Mouse (Mus musculus) forebrain, embryonic 12.5 days (tissue): ENCODE results near the gene Pum2. TPM values are rescaled to one million over a fixed set of nuclear protein-coding genes. Genes with fewer than 3 reads are reported as not detected.

Experiments used
- ATAC-seq: fragments of 200-750 bp; cut with Nextera tagmentation; 2 replicates; pipeline ENCODE4 v1.8.0; 2017; ENCODE audit warnings: moderate TSS enrichment; ENCODE audit not compliant: low FRiP score
- H3K27ac ChIP-seq: fragments of 300-500 bp; sonication (generic); 2 replicates; pipeline ENCODE4 v1.5.1; 2016; ENCODE audit warnings: mild to moderate bottlenecking
- H3K27me3 ChIP-seq: fragments of 300-500 bp; sonication (generic); 2 replicates; pipeline ENCODE4 v1.6.1; 2016; ENCODE audit warnings: mild to moderate bottlenecking
- H3K36me3 ChIP-seq: fragments of 300-500 bp; sonication (generic); replicated peaks from 2 replicates; pipeline ENCODE4 v1.6.1; 2016; ENCODE audit warnings: mild to moderate bottlenecking
- H3K4me1 ChIP-seq: fragments of 300-500 bp; sonication (generic); 2 replicates; pipeline ENCODE4 v1.6.1; 2016
- H3K4me2 ChIP-seq: fragments of 300-500 bp; sonication (generic); 2 replicates; pipeline ENCODE4 v1.6.1; 2016; ENCODE audit warnings: mild to moderate bottlenecking, moderate library complexity
- H3K4me3 ChIP-seq: fragments of 300-500 bp; sonication (generic); replicated peaks from 2 replicates; pipeline ENCODE4 v1.5.1; 2016; ENCODE audit warnings: mild to moderate bottlenecking
- H3K9ac ChIP-seq: fragments of 300-500 bp; sonication (generic); 2 replicates; pipeline ENCODE4 v1.6.1; 2016; ENCODE audit warnings: mild to moderate bottlenecking
- H3K9me3 ChIP-seq: fragments of 300-500 bp; sonication (generic); 2 replicates; pipeline ENCODE4 v1.6.1; 2016
- WGBS: fragments of 180-500 bp; shearing (Covaris S2); methylation state at CpG from one replicate; pipeline ENCODE4 v1.1.7; 2016; 5-methylcytosine and 5-hydroxymethylcytosine counted together
- polyA plus RNA-seq: library from polyadenylated mRNA; unstranded; fragments of >200 nt; fragmentation: Nextera tagmentation; extraction: Ambion mirVana; gene quantifications from 2 replicates; pipeline ENCODE4 v1.2.1, GENCODE M21; 2016

Pum2 gene
- polyA plus RNA-seq, 1 experiment from 2014 or later: 94.6 TPM

GRCm38 (mm10) chr12:8716093-8716492 is 42.2 kb downstream of the Pum2 start:
- 97% methylated on average over 1 of the region's 1 CpGs for WGBS
- no peak for ATAC-seq
- Histone ChIP-seq H3K27ac (no peak overlapping the region), H3K4me2 (no peak overlapping the region), H3K36me3 (peaks cover 24% of the 10 kb centered on the region), H3K27me3 (no peaks in the 10 kb centered on the region), H3K4me1 (no peaks in the 10 kb centered on the region), H3K9me3 (no peaks in the 10 kb centered on the region), H3K4me3 (no peak overlapping the region), H3K9ac (no peak overlapping the region)

GRCm38 (mm10) chr12:8726890-8727289 is 53.0 kb downstream of the Pum2 start:
- Histone ChIP-seq H3K27ac (no peak overlapping the region), H3K27me3 (no peaks in the 10 kb centered on the region), H3K4me1 (no peaks in the 10 kb centered on the region), H3K9ac (no peak overlapping the region), H3K4me2 (no peak overlapping the region), H3K4me3 (no peak overlapping the region), H3K9me3 (no peaks in the 10 kb centered on the region), H3K36me3 (peaks cover 47% of the 10 kb centered on the region)
- WGBS: 83% methylated on average over 1 of the region's 1 CpGs
- ATAC-seq: 0 out of 2 replicates have a peak, but pooled peaks have one; percentile 23

DNA sequence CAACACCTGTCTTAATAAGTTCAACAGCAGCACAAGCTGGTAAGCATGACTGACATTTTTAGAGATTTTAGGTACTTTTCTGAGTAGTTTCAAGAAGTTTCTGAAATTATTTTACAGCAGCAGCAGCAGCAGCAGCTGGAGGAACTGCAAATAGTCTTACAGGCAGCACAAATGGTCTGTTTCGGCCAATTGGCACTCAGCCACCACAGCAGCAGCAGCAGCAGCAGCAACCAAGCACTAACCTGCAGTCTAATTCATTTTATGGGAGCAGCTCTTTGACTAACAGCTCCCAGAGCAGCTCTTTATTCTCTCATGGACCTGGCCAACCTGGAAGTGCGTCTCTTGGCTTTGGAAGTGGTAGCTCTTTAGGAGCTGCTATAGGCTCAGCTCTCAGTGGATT is 54.8 kb downstream of the Pum2 start:
- WGBS: 92% methylated on average over 2 of the region's 2 CpGs
- Histone ChIP-seq H3K36me3 (peaks cover 40% of the 10 kb centered on the region), H3K4me1 (no peaks in the 10 kb centered on the region)

GRCm38 (mm10) chr12:8753654-8754053 is 79.7 kb downstream of the Pum2 start:
- Histone ChIP-seq H3K9ac (no peak overlapping the region), H3K9me3 (no peaks in the 10 kb centered on the region), H3K4me1 (no peaks in the 10 kb centered on the region), H3K4me2 (no peak overlapping the region), H3K27me3 (no peaks in the 10 kb centered on the region), H3K4me3 (no peak overlapping the region), H3K27ac (no peak overlapping the region), H3K36me3 (peaks cover 70% of the 10 kb centered on the region)
- ATAC-seq: no peak
- 95% methylated on average over 2 of the region's 2 CpGs for WGBS

More for the DNA sequence above, 54.8 kb downstream of the Pum2 start:
- no peaks in the 10 kb centered on the region for H3K9me3 ChIP-seq
- ATAC-seq: no peak
- H3K27ac ChIP-seq: no peak overlapping the region
- no peak overlapping the region for H3K4me3 ChIP-seq
- H3K27me3 ChIP-seq: no peaks in the 10 kb centered on the region
- H3K9ac ChIP-seq: no peak overlapping the region
- no peak overlapping the region for H3K4me2 ChIP-seq

DNA sequence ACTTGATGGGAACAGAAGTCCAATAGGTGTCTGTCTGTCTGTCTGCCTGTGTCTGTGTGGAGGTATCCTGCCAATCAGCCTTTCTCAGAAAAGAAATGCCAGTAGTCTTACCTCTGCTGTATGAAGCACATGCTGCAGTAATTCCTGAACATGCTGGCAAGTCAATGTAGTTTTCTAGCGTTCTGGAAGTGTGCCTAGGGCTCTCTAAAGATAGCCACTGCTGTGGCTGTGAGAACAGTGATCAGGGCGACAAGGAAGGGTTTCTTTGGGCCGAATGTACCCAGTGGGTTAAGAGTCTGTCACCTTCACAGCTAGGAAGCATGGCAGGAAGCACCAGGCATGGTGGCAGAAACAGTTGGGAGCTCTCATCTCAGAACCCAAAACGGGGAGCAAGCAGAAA is 80.2 kb downstream of the Pum2 start:
- no peak for ATAC-seq
- no peak overlapping the region for H3K27ac ChIP-seq
- H3K9me3 ChIP-seq: no peaks in the 10 kb centered on the region
- no peak overlapping the region for H3K4me2 ChIP-seq
- H3K9ac ChIP-seq: no peak overlapping the region
- H3K36me3 ChIP-seq: peaks cover 66% of the 10 kb centered on the region
- 92% methylated on average over 4 of the region's 4 CpGs for WGBS
- H3K4me3 ChIP-seq: no peak overlapping the region
- H3K4me1 ChIP-seq: no peaks in the 10 kb centered on the region
- no peaks in the 10 kb centered on the region for H3K27me3 ChIP-seq

- H3K4me1 ChIP-seq: no peaks in the 10 kb centered on the region
- no peak overlapping the region for H3K9ac ChIP-seq
- 99% methylated on average over 3 of the region's 3 CpGs for WGBS
- ATAC-seq: no peak
- no peak overlapping the region for H3K4me3 ChIP-seq
- peaks cover 46% of the 10 kb centered on the region for H3K36me3 ChIP-seq
- no peak overlapping the region for H3K4me2 ChIP-seq
- no peak overlapping the region for H3K27ac ChIP-seq
- H3K9me3 ChIP-seq: no peaks in the 10 kb centered on the region
- H3K27me3 ChIP-seq: no peaks in the 10 kb centered on the region
These were observed 84.1 kb downstream of the Pum2 start for GRCm38 (mm10) chr12:8758029-8758428.

GRCm38 (mm10) chr12:8759115-8759514 is 85.2 kb downstream of the Pum2 start:
- peaks cover 35% of the 10 kb centered on the region for H3K36me3 ChIP-seq
- ATAC-seq: no peak
- no peak overlapping the region for H3K27ac ChIP-seq
- H3K9me3 ChIP-seq: no peaks in the 10 kb centered on the region
- H3K9ac ChIP-seq: no peak overlapping the region
- whole genome bisulfite sequencing: 82% methylated on average over 4 of the region's 4 CpGs
- no peaks in the 10 kb centered on the region for H3K4me1 ChIP-seq
- H3K4me2 ChIP-seq: no peak overlapping the region
- no peak overlapping the region for H3K4me3 ChIP-seq
- no peaks in the 10 kb centered on the region for H3K27me3 ChIP-seq

- ATAC-seq: no peak
- Histone ChIP-seq H3K4me2 (no peak overlapping the region), H3K9ac (no peak overlapping the region), H3K36me3 (peaks cover 29% of the 10 kb centered on the region), H3K9me3 (no peaks in the 10 kb centered on the region), H3K27me3 (no peaks in the 10 kb centered on the region), H3K27ac (no peak overlapping the region), H3K4me3 (no peak overlapping the region), H3K4me1 (no peaks in the 10 kb centered on the region)
- WGBS: 80% methylated on average over 6 of the region's 6 CpGs
These were observed 85.8 kb downstream of the Pum2 start for GRCm38 (mm10) chr12:8759779-8760178.

- Histone ChIP-seq H3K4me2 (no peak overlapping the region), H3K9me3 (no peaks in the 10 kb centered on the region), H3K4me3 (no peak overlapping the region), H3K9ac (no peak overlapping the region), H3K27ac (no peak overlapping the region), H3K4me1 (no peaks in the 10 kb centered on the region), H3K27me3 (no peaks in the 10 kb centered on the region), H3K36me3 (peaks cover 23% of the 10 kb centered on the region)
- ATAC-seq: no peak
- 93% methylated on average over 6 of the region's 6 CpGs for WGBS
These were observed 86.6 kb downstream of the Pum2 start for GRCm38 (mm10) chr12:8760561-8760960.

DNA sequence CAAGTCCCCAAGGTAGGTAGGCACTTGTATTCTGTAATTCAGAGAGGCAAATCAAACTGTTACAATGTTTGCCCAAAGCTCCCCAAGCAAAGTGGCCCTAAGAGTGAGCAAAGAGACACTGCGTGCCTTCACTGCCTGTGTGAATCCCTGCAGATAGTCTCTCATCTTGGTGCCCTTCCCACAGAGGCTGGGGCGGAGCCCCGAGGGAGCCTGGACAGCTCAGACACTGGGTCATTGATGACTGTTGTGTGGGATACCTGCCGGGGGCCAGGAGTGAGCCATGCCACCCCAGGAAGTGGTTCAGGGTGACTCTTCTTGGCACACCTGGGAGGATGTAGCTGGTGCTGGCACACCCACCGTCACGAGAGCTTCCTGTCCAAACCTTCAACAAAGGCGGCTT is 87.1 kb downstream of the Pum2 start:
- no peaks in the 10 kb centered on the region for H3K4me1 ChIP-seq
- H3K4me3 ChIP-seq: no peak overlapping the region
- no peak for ATAC-seq
- H3K9ac ChIP-seq: no peak overlapping the region
- whole genome bisulfite sequencing: 77% methylated on average over 7 of the region's 7 CpGs
- H3K4me2 ChIP-seq: no peak overlapping the region
- peaks cover 22% of the 10 kb centered on the region for H3K36me3 ChIP-seq
- H3K27me3 ChIP-seq: no peaks in the 10 kb centered on the region
- no peak overlapping the region for H3K27ac ChIP-seq
- H3K9me3 ChIP-seq: no peaks in the 10 kb centered on the region

DNA sequence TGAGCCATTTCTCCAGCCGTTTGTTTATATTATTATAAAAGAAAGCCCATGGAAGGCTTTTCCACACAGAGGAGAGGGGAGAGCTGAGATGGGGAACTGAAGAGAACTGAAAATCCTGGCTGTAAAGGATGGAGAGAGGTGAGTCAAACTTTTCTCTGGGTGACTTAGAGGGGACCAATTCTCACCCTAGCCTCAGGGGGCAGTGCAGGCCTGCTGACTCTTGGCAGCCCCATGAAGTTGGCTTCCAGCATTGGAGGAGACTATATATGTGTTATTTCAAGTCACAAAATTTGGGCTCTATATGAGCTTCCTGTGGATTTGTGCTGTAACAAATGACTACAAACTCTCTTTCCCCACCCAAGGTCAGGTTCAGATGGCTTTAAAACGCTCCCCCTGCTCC is 88.7 kb downstream of the Pum2 start:
- Histone ChIP-seq H3K4me3 (no peak overlapping the region), H3K27ac (no peak overlapping the region), H3K27me3 (no peaks in the 10 kb centered on the region), H3K4me1 (no peaks in the 10 kb centered on the region), H3K9me3 (no peaks in the 10 kb centered on the region), H3K36me3 (peaks cover 6% of the 10 kb centered on the region), H3K4me2 (no peak overlapping the region), H3K9ac (no peak overlapping the region)
- WGBS: 82% methylated on average over 2 of the region's 2 CpGs
- ATAC-seq: no peak

DNA sequence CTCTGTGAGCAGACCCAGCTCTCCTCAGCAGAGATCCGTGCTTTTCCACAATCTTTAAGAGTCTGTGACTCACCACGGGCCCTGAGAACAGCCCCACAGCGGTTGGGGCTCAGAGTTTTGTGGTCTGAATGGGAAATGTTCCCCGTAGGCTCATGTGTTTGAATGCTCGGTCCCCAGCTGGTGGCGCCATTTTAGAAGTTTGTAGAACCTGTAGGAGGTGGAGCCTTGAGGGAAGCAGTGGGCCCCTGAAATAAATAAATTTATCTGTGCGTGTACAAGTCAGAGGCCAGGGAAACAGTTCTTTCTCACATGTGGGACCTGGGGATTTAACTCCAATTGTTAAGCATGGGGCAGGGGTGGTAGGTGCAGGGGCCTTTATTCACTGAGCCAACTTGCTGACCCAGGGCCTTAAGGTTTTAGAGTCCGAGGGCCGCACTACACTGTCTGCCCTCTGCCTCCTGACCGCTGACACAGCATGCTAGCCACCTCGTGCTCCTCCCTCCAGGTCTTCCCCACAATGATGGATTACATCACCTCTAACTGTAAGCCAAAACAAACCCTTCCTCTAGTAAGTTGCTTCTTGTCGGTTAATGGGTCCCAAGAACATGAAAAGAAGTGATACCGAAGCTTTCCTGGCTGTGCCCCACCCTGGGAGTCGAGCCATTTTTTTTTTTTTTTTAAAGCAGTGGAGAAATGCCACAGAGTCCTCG is 90.4 kb downstream of the Pum2 start:
- H3K9me3 ChIP-seq: no peaks in the 10 kb centered on the region
- H3K4me3 ChIP-seq: no peak overlapping the region
- H3K4me2 ChIP-seq: no peak overlapping the region
- 83% methylated on average over 15 of the region's 15 CpGs for WGBS
- H3K4me1 ChIP-seq: no peaks in the 10 kb centered on the region
- H3K9ac ChIP-seq: no peak overlapping the region
- ATAC-seq: no peak
- H3K36me3 ChIP-seq: no peaks in the 10 kb centered on the region
- H3K27ac ChIP-seq: peak overlapping the region; percentile 10; the same call in 1 of the 2 replicates
- no peaks in the 10 kb centered on the region for H3K27me3 ChIP-seq
